Mouse (Mus musculus) kidney, adult 2 months (tissue): ENCODE results near the gene Lrig3.

ENCODE experiments used
- CTCF ChIP-seq: fragments of 200-500 bp; conservative IDR thresholded peaks from 2 replicates; pipeline ENCODE4 v1.5.1; 2011; ENCODE audit warnings: low read depth, mild to moderate bottlenecking, control low read depth, low read length, moderate library complexity, mixed read lengths; ENCODE audit not compliant: insufficient read depth, insufficient read length
- POLR2A ChIP-seq: fragments of 200-500 bp; IDR thresholded peaks from one replicate; pipeline ENCODE4 v1.6.1; 2011; ENCODE audit warnings: low read depth, low read length, control low read depth

- TF ChIP-seq CTCF (no peak), POLR2A (no peak)
Observed at GRCm38 (mm10) chr10:125933388-125933787, 32.6 kb upstream of the Lrig3 start.
